Mouse (Mus musculus) thymus, adult 2 months (tissue): ENCODE measurements around the gene Rfx8. TPM values are rescaled to one million over a fixed set of nuclear protein-coding genes. Genes with fewer than 3 reads are reported as not detected.

Source experiments
- DNase-seq: peaks from one replicate; pipeline ENCODE4 v3.0.0; 2021
- H3K27ac ChIP-seq: fragments of 200-500 bp; 2 replicates; pipeline ENCODE4 v1.5.1; 2012; ENCODE audit warnings: low read length, control low read depth; ENCODE audit not compliant: control insufficient read depth, insufficient read depth
- H3K27me3 ChIP-seq: fragments of 200-500 bp; 2 replicates; pipeline ENCODE4 v1.6.1; 2012; ENCODE audit warnings: mild to moderate bottlenecking, low read length, moderate library complexity, mixed read lengths; ENCODE audit not compliant: control insufficient read depth, insufficient read depth
- H3K36me3 ChIP-seq: fragments of 200-500 bp; 2 replicates; pipeline ENCODE4 v1.6.1; 2012; ENCODE audit warnings: mild to moderate bottlenecking, low read length, moderate library complexity; ENCODE audit not compliant: control insufficient read depth, insufficient read depth
- H3K4me1 ChIP-seq: fragments of 200-500 bp; replicated peaks from 2 replicates; pipeline ENCODE4 v1.6.1; 2012; ENCODE audit warnings: low read length; ENCODE audit not compliant: control insufficient read depth, insufficient read depth
- H3K4me3 ChIP-seq: fragments of 200-500 bp; 2 replicates; pipeline ENCODE4 v1.5.1; 2012; ENCODE audit warnings: mild to moderate bottlenecking, low read length, control low read depth, moderate library complexity; ENCODE audit not compliant: control insufficient read depth, insufficient read depth
- CTCF ChIP-seq: fragments of 200-500 bp; IDR thresholded peaks from 2 replicates; pipeline ENCODE4 v1.5.1; 2012; ENCODE audit warnings: mild to moderate bottlenecking, control low read depth, low read length, moderate library complexity, borderline replicate concordance; ENCODE audit not compliant: control insufficient read depth, poor library complexity, insufficient read depth; ENCODE audit errors: extremely low read depth
- POLR2A ChIP-seq: fragments of 200-500 bp; IDR thresholded peaks from 2 replicates; pipeline ENCODE4 v1.6.1; 2012; ENCODE audit warnings: mild to moderate bottlenecking, low read length, control low read depth, moderate library complexity; ENCODE audit not compliant: control insufficient read depth, poor library complexity, insufficient read depth; ENCODE audit errors: extremely low read depth
- WGBS: fragments of 180-500 bp; shearing (Covaris S2); methylation state at CpG from one replicate; pipeline ENCODE4 v1.1.7; 2018; 5-methylcytosine and 5-hydroxymethylcytosine counted together
- polyA plus RNA-seq: library from polyadenylated mRNA; depleted of rRNA; stranded (reverse); fragments of >200 nt; gene quantifications from 2 replicates; pipeline ENCODE4 v1.2.3, GENCODE M21; 2012

Rfx8 gene
- polyA plus RNA-seq, 1 experiment, result 0.19 TPM

GRCm38 (mm10) chr1:39680546-39680945, 40.3 kb downstream of the Rfx8 start:
- Histone ChIP-seq H3K36me3 (no peaks in the 10 kb centered on the region), H3K4me1 (no peaks in the 10 kb centered on the region), H3K27ac (no peak overlapping the region), H3K4me3 (no peak overlapping the region), H3K27me3 (no peaks in the 10 kb centered on the region)
- 84% methylated on average over 6 of the region's 6 CpGs for WGBS
- no peak for DNase-seq
- TF ChIP-seq CTCF, result no peak
- TF ChIP-seq POLR2A, result no peak

- no peak for TF ChIP-seq POLR2A
- TF ChIP-seq CTCF, result no peak
- 91% methylated on average over 8 of the region's 8 CpGs for WGBS
- no peak overlapping the region for H3K27ac ChIP-seq
- no peaks in the 10 kb centered on the region for H3K4me1 ChIP-seq
- no peaks in the 10 kb centered on the region for H3K27me3 ChIP-seq
- DNase-seq, result no peak
- H3K36me3 ChIP-seq, result no peaks in the 10 kb centered on the region
- no peak overlapping the region for H3K4me3 ChIP-seq
Measured at GRCm38 (mm10) chr1:39678883-39679282, 41.9 kb downstream of the Rfx8 start.

- H3K4me3 ChIP-seq, result no peak overlapping the region
- H3K36me3 ChIP-seq, result no peaks in the 10 kb centered on the region
- TF ChIP-seq CTCF, result no peak
- TF ChIP-seq POLR2A, result no peak
- H3K27ac ChIP-seq, result no peak overlapping the region
- DNase-seq, result no peak
- H3K27me3 ChIP-seq, result no peaks in the 10 kb centered on the region
- 89% methylated on average over 5 of the region's 5 CpGs for WGBS
- H3K4me1 ChIP-seq, result no peaks in the 10 kb centered on the region
Measured at GRCm38 (mm10) chr1:39676221-39676876, 44.4 kb downstream of the Rfx8 start.

- Histone ChIP-seq H3K36me3 (no peaks in the 10 kb centered on the region), H3K27ac (no peak overlapping the region), H3K27me3 (no peaks in the 10 kb centered on the region), H3K4me1 (no peaks in the 10 kb centered on the region), H3K4me3 (no peak overlapping the region)
- DNase-seq, result no peak
- TF ChIP-seq POLR2A, result no peak
- TF ChIP-seq CTCF, result no peak
- 97% methylated on average over 9 of the region's 9 CpGs for WGBS
Measured at GRCm38 (mm10) chr1:39672362-39673105, 48.3 kb downstream of the Rfx8 start.

- H3K27me3 ChIP-seq, result no peaks in the 10 kb centered on the region
- no peak overlapping the region for H3K4me3 ChIP-seq
- no peaks in the 10 kb centered on the region for H3K36me3 ChIP-seq
- TF ChIP-seq CTCF (no peak), POLR2A (no peak)
- DNase-seq, result no peak
- 97% methylated on average over 17 of the region's 17 CpGs for WGBS
- no peaks in the 10 kb centered on the region for H3K4me1 ChIP-seq
- H3K27ac ChIP-seq, result no peak overlapping the region
Measured at GRCm38 (mm10) chr1:39670211-39670935, 50.4 kb downstream of the Rfx8 start.

- no peak for DNase-seq
- no peak overlapping the region for H3K4me3 ChIP-seq
- H3K36me3 ChIP-seq, result no peaks in the 10 kb centered on the region
- no peaks in the 10 kb centered on the region for H3K27me3 ChIP-seq
- 94% methylated on average over 12 of the region's 12 CpGs for WGBS
- no peak overlapping the region for H3K27ac ChIP-seq
- TF ChIP-seq CTCF (no peak), POLR2A (no peak)
- H3K4me1 ChIP-seq, result no peaks in the 10 kb centered on the region
Measured at GRCm38 (mm10) chr1:39666751-39667252, 54.0 kb downstream of the Rfx8 start.
